Mouse (Mus musculus): ENCODE measurements around the gene Retreg3. TPM values are rescaled to one million over a fixed set of nuclear protein-coding genes. Genes with fewer than 3 reads are reported as not detected.
"Not testable (repeated sequence)": the region's sequence is repeated elsewhere in the genome, so short reads cannot be mapped to it uniquely, and the experiment has no call there.

The Retreg3 gene
- polyA plus RNA-seq, 2 experiments from 2014 or later, result 14.4 to 24.7 TPM

GRCm38 (mm10) chr11:101148751-101149150 is 29.1 kb upstream of the Retreg3 start:
- no peak for ATAC-seq

GRCm38 (mm10) chr11:101146377-101146776 is 26.7 kb upstream of the Retreg3 start:
- no peak for ATAC-seq

GRCm38 (mm10) chr11:101143338-101144225 is 23.9 kb upstream of the Retreg3 start:
- peak; percentile 75 for ATAC-seq

- ATAC-seq, result no peak
Observed at GRCm38 (mm10) chr11:101142215-101142967, 22.7 kb upstream of the Retreg3 start.

GRCm38 (mm10) chr11:101141088-101141487 is 21.4 kb upstream of the Retreg3 start:
- no peak for ATAC-seq

- ATAC-seq, result no peak
Observed at GRCm38 (mm10) chr11:101140164-101140819, 20.6 kb upstream of the Retreg3 start.

- no peak for ATAC-seq
Observed at GRCm38 (mm10) chr11:101138536-101139181, 19.0 kb upstream of the Retreg3 start.

- ATAC-seq, result no peak
Observed at GRCm38 (mm10) chr11:101137000-101137399, 17.3 kb upstream of the Retreg3 start.

- ATAC-seq, result no peak
Observed at GRCm38 (mm10) chr11:101134217-101134865, 14.6 kb upstream of the Retreg3 start.

- ATAC-seq, result no peak
Observed at GRCm38 (mm10) chr11:101133037-101133436, 13.3 kb upstream of the Retreg3 start.

GRCm38 (mm10) chr11:101131701-101132100 is 12.0 kb upstream of the Retreg3 start:
- ATAC-seq, result no peak

- ATAC-seq, result no peak
Observed at GRCm38 (mm10) chr11:101131187-101131586, 11.5 kb upstream of the Retreg3 start.

- no peak for ATAC-seq
Observed at GRCm38 (mm10) chr11:101130056-101130756, 10.5 kb upstream of the Retreg3 start.

GRCm38 (mm10) chr11:101128996-101129577 is 9.4 kb upstream of the Retreg3 start:
- ATAC-seq, result no peak

- no peak for ATAC-seq
Observed at GRCm38 (mm10) chr11:101127075-101127474, 7.4 kb upstream of the Retreg3 start.

GRCm38 (mm10) chr11:101125008-101125407 is 5.3 kb upstream of the Retreg3 start:
- ATAC-seq, result not testable (repeated sequence)

GRCm38 (mm10) chr11:101124494-101124893 is 4.8 kb upstream of the Retreg3 start:
- ATAC-seq, result not testable (repeated sequence)

- no peak for ATAC-seq
Observed at GRCm38 (mm10) chr11:101120545-101121188, 974 bp upstream of the Retreg3 start.

GRCm38 (mm10) chr11:101119131-101119760 is 447 bp downstream of the Retreg3 start:
- peak; percentile 37 for ATAC-seq

- no peak for ATAC-seq
Observed at GRCm38 (mm10) chr11:101118105-101118504, 1.6 kb downstream of the Retreg3 start.

All from activated CD4-positive, CD25-positive, alpha-beta regulatory T cell, adult 4 months (primary cell).